Mouse (Mus musculus) ES-Bruce4 (cell line): Measurements from ENCODE around the gene Trmt10b.

ENCODE experiments used
- CTCF ChIP-seq: IDR thresholded peaks from one replicate; pipeline ENCODE4 v1.8.1; 2011; ENCODE audit warnings: low read depth, low read length
- EP300 ChIP-seq: IDR thresholded peaks from 2 replicates; pipeline ENCODE4 v1.6.1; 2011; ENCODE audit warnings: low read depth, low read length; ENCODE audit not compliant: insufficient read depth
- POLR2A ChIP-seq: IDR thresholded peaks from one replicate; pipeline ENCODE4 v1.8.1; 2011; ENCODE audit warnings: low read length; ENCODE audit not compliant: insufficient read depth

- TF ChIP-seq EP300 (no peak), CTCF (no peak), POLR2A (no peak)
Observed at GRCm38 (mm10) chr4:45341226-45341625, 44.3 kb downstream of the Trmt10b start.
